Mouse (Mus musculus) left cerebral cortex, postnatal 10 days (tissue): ENCODE data around the gene Dact1. TPM values are rescaled to one million over a fixed set of nuclear protein-coding genes. Genes with fewer than 3 reads are reported as not detected.

Source experiments
- DNase-seq, 2 experiments: peaks; one replicate each; pipeline ENCODE4 v3.0.0; 2021 to 2022; ENCODE audit warnings: low spot score in 2 of 2, mixed read lengths in 1 of 2; ENCODE audit errors: extremely low spot score in 1 of 2
- intact Hi-C: fragments of 180-260 bp; cut with DNase I; formaldehyde crosslinking; loops from one replicate; pipeline ENCODE4 v1.15.1; 2025
- total RNA-seq, 2 experiments: library from RNA; stranded (reverse); gene quantifications; 2 replicates each; pipeline ENCODE4 v1.2.3; 2021

Gene Dact1
- 10 to 100 TPM; 20.4 to 23.4 TPM for total RNA-seq

DNA sequence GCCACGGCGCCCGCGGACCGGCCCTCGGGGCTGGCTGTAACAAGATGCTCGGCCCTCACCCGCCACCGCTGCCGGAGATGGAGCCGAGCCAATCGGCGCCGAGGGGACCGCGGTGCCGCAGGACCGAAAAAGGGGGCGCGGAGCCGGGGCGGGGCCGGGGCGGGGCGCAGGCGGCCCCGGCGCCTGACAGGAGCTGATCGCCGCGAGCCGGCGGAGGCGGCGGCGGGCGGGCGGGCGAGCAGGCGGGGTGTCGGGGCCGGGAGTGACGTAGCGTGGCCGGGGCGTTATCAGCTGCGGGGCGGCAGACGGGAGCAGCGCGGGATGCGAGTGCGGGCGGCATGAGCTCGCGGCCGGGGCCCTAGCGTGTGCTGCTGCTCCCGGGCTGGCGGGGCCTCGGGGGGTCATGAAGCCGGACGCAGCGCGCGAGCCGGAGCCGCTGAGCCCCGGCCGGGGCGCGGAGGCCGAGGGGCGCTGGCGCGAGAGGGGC, at the start of gene Dact1:
TSS of gene Dact1 (plus strand) at position 304 of the 487 bp plus-strand sequence.
- intact Hi-C loops = loop anchor here (2.0 to 10.0 kb wide), 4 partner anchors 107 to 433 kb away; no protein-coding TSS in a partner anchor
- peak; percentile 29 to 88 for DNase-seq

- intact Hi-C loops = no loop called here
- no peak for DNase-seq
Measured at GRCm38 (mm10) chr12:71264211-71264610, 45.5 kb upstream of the Dact1 start.

DNA sequence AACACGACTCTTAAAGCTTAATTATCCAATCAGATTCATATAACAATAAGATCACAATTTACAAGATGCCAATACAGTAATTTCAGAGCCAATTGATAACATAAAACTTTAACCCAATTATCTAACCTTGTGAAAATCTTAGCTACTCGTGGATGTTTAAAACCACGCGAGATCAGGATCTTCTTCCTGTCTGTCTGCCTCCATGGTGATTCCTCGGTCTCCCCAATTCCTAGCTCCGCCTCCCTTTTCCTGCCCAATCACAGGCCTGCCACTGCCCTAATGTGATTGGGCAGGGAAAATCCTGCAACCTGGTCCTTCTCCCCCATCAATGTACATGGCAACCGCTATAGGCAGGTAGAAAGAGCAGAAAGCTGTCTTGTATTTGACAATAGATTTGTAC, 40.3 kb upstream of the Dact1 start:
- intact Hi-C loops = no loop called here
- no peak for DNase-seq

GRCm38 (mm10) chr12:71271131-71271530, 38.6 kb upstream of the Dact1 start:
- intact Hi-C loops = no loop called here
- DNase-seq = no peak

- no peak for DNase-seq
- intact Hi-C loops = no loop called here
Measured at GRCm38 (mm10) chr12:71274519-71275237, 35.0 kb upstream of the Dact1 start.

GRCm38 (mm10) chr12:71275906-71276595, 33.6 kb upstream of the Dact1 start:
- intact Hi-C loops = no loop called here

GRCm38 (mm10) chr12:71279521-71280262, 30.0 kb upstream of the Dact1 start:
- DNase-seq = peak; percentile 18 to 55
- intact Hi-C loops = no loop called here

More at GRCm38 (mm10) chr12:71275906-71276595, 33.6 kb upstream of the Dact1 start:
- no peak for DNase-seq

DNA sequence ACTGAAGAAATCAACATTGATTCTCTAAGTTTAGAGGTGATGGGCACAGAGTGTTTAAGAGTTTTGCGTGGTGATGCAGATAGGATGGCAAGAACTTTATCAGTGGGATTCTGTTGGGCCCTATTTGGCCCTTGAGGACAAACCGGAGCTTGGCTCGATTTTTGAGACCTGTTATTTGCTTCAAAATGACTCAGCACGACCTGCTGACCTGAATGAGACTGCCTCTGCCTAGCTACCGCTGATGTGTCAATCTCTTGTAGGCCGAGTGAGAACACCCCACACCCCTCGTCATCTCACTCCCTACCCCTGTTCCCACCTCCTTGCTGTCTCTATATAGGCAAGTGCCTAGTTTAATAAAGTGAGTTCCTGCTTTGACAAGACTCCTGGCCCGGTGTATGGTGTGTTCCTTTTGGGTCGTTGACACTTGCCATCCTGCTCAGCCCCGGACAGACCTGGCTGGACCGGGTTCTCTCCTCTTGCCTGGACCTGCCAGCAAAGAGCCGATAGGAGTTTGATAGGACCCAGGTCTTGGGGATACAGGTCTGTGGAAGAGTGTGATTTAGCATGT, 28.4 kb upstream of the Dact1 start:
- no peak for DNase-seq
- intact Hi-C loops = no loop called here

DNA sequence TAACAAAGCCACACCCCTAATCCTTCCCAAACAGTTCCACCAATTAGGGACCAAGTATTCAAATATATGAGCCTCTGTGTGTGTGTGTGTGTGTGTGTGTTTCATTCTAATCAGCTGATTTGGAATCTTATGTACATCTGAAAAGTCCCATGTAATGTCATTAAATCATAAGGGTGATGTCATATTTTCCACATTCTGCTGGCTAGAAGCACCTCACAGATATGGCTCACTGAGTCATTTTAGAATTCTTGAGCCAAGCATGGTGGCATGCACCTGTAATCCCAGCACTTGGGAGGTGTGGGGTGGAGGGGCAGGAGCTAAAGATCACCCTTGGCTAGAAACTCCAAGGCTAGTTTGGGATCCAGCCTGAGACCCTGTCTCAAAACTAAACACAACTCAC, 24.3 kb upstream of the Dact1 start:
- intact Hi-C loops = no loop called here
- DNase-seq = no peak

DNA sequence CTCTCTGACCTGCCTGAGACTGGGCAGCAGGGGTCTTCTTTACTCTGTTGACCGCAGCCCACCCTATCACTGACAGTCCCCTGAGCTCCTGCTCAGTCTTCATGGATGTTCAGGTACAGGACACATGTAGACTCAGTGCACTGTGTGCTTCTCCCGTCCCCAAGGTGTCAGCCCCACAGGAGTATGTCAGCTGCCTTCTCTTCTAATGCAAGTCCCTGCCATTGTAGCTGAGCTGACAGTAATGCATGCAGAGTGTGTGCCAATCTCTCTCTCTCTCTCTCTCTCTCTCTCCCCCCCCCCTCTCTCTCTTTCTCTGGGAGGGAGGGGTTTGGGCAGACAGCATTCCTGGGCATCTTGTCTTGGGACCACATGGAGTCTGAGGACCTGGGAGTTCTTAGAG, 19.2 kb upstream of the Dact1 start:
- intact Hi-C loops = no loop called here
- no peak for DNase-seq

GRCm38 (mm10) chr12:71293960-71294942, 15.4 kb upstream of the Dact1 start:
- intact Hi-C loops = no loop called here

GRCm38 (mm10) chr12:71296849-71297535, 12.7 kb upstream of the Dact1 start:
- no peak for DNase-seq
- intact Hi-C loops = no loop called here

More at GRCm38 (mm10) chr12:71293960-71294942, 15.4 kb upstream of the Dact1 start:
- DNase-seq = no peak

DNA sequence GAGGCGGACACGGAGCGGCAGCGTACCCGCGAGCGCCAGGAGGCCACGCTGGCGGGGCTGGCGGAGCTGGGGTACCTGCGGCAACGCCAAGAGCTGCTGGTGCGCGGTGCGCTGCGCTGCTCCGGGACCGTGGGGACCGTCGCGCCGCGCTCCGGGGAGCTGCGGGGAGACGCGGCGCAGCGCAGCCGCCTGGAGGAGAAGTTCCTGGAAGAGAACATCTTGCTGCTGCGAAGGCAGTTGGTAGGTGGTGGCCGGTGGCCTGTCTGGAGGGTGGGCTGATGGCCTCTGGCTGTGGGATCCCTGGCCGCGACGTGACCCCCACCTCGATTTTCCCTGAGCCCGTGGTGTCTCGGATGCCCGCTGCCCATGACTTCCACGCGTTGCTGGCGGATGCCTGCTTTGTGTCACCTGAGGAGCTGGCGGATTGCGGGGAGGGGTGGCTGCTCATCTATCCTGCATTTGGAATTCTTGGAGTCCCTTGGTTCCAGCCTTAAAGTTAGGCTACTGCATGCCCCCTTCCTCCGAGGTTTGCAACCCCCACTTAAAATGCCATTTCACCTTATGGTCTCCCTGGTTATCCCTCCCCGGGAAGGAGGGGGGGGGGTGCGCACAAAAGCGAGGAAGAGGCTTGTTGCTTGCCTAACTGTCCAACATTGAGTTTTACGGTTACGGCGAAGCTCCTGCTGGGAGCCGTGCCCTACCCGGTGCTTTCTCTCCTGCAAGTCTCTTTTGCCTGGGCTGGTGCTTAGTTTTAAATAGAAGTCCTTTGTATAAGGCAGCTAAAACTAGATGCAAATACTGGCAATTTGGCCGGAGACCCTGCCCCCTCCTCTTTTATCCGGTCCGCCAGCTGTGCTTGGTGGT, 616 bp downstream of the Dact1 start:
- intact Hi-C loops = loop anchor here (2.0 to 10.0 kb wide), 3 partner anchors 265 to 433 kb away; no protein-coding TSS in a partner anchor
- DNase-seq = peak in 1 of 2 experiments; percentile 53

GRCm38 (mm10) chr12:71311237-71311887, 1.7 kb downstream of the Dact1 start:
- intact Hi-C loops = loop anchor here (2.0 to 10.0 kb wide), 3 partner anchors 263 to 431 kb away; no protein-coding TSS in a partner anchor

GRCm38 (mm10) chr12:71318239-71318638, 8.6 kb downstream of the Dact1 start:
- DNase-seq = peak in 1 of 2 experiments; percentile 26
- intact Hi-C loops = loop anchor here (10.0 kb wide), 1 partner anchor 257 kb away; no protein-coding TSS in a partner anchor

More at GRCm38 (mm10) chr12:71311237-71311887, 1.7 kb downstream of the Dact1 start:
- DNase-seq = peak; percentile 52 to 71

DNA sequence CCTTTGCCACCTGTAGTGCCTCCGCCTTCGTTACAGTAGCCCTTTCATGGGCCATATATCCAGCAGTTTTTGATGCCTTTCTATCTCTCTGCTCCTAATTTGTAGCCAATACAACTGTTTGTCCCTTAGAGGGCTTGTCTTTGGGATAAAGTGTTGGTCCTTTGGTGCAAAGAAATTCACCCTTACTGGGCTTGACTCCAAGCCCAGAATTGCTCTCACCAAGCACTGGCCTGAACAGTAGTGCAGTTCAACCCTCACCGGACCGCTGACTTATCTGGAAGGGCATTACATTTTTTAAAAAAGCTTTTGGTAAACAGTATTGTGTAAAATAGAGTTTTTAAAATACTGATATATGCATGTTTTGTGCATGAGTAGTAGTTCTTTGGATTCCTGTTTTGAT, 9.9 kb downstream of the Dact1 start:
- no peak for DNase-seq
- intact Hi-C loops = loop anchor here (10.0 kb wide), 1 partner anchor 255 kb away; no protein-coding TSS in a partner anchor
